Mouse (Mus musculus) intestine, embryonic 14.5 days (tissue): Measurements from ENCODE around the gene Det1. TPM values are rescaled to one million over a fixed set of nuclear protein-coding genes. Genes with fewer than 3 reads are reported as not detected.

Source experiments
- ATAC-seq: fragments of 200-750 bp; cut with Nextera tagmentation; replicated peaks from 2 replicates; pipeline ENCODE4 v1.8.0; 2017; ENCODE audit warnings: low read depth, moderate number of reproducible peaks, moderate TSS enrichment, moderate library complexity; ENCODE audit not compliant: low FRiP score, low TSS enrichment
- DNase-seq: peaks from one replicate; pipeline ENCODE4 v3.0.0-alpha.2; 2018; ENCODE audit warnings: low spot score
- H3K27ac ChIP-seq: fragments of 300-500 bp; sonication (generic); 2 replicates; pipeline ENCODE4 v1.5.1; 2014; ENCODE audit warnings: low read depth, mild to moderate bottlenecking, control low read depth
- H3K27me3 ChIP-seq: fragments of 300-500 bp; sonication (generic); replicated peaks from 2 replicates; pipeline ENCODE4 v1.6.1; 2014; ENCODE audit warnings: low read length, control low read depth; ENCODE audit not compliant: control insufficient read depth, insufficient read depth
- H3K36me3 ChIP-seq: fragments of 300-500 bp; sonication (generic); 2 replicates; pipeline ENCODE4 v1.6.1; 2014; ENCODE audit warnings: low read length, control low read depth; ENCODE audit not compliant: control insufficient read depth, insufficient read depth
- H3K4me1 ChIP-seq: fragments of 300-500 bp; sonication (generic); replicated peaks from 2 replicates; pipeline ENCODE4 v1.6.1; 2014; ENCODE audit warnings: low read length, control low read depth, mixed read lengths; ENCODE audit not compliant: control insufficient read depth, insufficient read depth
- H3K4me2 ChIP-seq: fragments of 300-500 bp; sonication (generic); 2 replicates; pipeline ENCODE4 v1.6.1; 2014; ENCODE audit warnings: low read length
- H3K4me3 ChIP-seq: fragments of 300-500 bp; sonication (generic); 2 replicates; pipeline ENCODE4 v1.5.1; 2014; ENCODE audit warnings: low read depth, low read length, control low read depth, mixed read lengths
- H3K9ac ChIP-seq: fragments of 300-500 bp; sonication (generic); 2 replicates; pipeline ENCODE4 v1.6.1; 2014; ENCODE audit warnings: mild to moderate bottlenecking, low read length
- H3K9me3 ChIP-seq: fragments of 300-500 bp; sonication (generic); 2 replicates; pipeline ENCODE4 v1.6.1; 2016; ENCODE audit warnings: low read length, control low read depth; ENCODE audit not compliant: control insufficient read depth
- WGBS: fragments of 180-500 bp; shearing (Covaris S2); extraction: QIAGEN DNeasy Blood & Tissue Kit; methylation state at CpG from one replicate; pipeline ENCODE4 v1.1.7; 2014; 5-methylcytosine and 5-hydroxymethylcytosine counted together
- polyA plus RNA-seq: library from polyadenylated mRNA; unstranded; fragments of >200 nt; fragmentation: Nextera tagmentation; extraction: Ambion mirVana; gene quantifications from 2 replicates; pipeline ENCODE4 v1.2.1, GENCODE M21; 2014

The Det1 gene
- polyA plus RNA-seq, 1 experiment from 2014 or later: 16.7 TPM

DNA sequence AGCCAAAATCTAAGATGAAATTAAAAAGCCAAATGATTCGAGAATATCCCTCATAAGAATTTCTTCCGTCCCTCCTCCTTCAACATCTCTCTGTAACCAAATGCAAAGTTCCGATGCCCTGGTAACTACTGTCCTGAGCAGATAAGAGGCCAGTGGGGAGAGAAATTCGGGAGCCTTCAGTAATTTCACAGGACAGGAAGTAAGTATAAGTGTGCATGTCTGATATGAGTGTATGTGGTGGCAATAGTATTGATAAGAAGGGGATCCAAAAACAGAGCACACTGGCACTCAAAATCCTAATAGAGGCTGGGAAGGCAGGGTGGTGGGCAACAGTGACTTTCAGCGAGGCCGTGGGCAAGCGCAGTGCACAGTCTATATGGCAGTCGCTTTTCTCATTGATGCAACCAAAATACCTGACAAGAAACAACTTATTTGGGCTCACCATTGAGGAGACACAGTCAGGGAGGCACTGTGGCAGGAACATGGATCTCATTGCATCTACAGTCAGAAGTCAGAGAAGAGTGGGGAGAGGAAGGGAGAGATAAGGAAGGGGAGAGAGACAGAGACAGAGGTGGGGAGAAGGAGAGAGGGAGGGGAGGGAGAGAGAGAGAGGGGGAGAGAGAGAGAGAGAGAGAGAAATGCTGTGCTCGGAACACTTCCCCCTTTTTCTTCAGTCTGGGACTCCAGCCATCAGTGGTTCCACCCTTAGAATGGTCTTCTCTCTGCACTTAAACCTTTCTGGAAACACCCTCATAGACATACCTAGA lies 47.1 kb downstream of the Det1 start:
- Histone ChIP-seq H3K4me2 (no peak overlapping the region), H3K9me3 (no peaks in the 10 kb centered on the region), H3K36me3 (no peaks in the 10 kb centered on the region), H3K27me3 (no peaks in the 10 kb centered on the region), H3K9ac (no peak overlapping the region), H3K4me3 (no peak overlapping the region), H3K4me1 (no peaks in the 10 kb centered on the region), H3K27ac (no peak overlapping the region)
- ATAC-seq (no peak), DNase-seq (no peak)
- WGBS: 74% methylated on average over 9 of the region's 9 CpGs

GRCm38 (mm10) chr7:78797843-78798455 lies 49.1 kb downstream of the Det1 start:
- no peak overlapping the region for H3K27ac ChIP-seq
- no peak overlapping the region for H3K4me3 ChIP-seq
- H3K9ac ChIP-seq: no peak overlapping the region
- no peaks in the 10 kb centered on the region for H3K9me3 ChIP-seq
- no peaks in the 10 kb centered on the region for H3K27me3 ChIP-seq
- H3K36me3 ChIP-seq: peaks cover 2% of the 10 kb centered on the region
- 63% methylated on average over 8 of the region's 9 CpGs for WGBS
- ATAC-seq (no peak), DNase-seq (no peak)
- no peak overlapping the region for H3K4me2 ChIP-seq
- H3K4me1 ChIP-seq: no peaks in the 10 kb centered on the region

- Histone ChIP-seq H3K4me2 (no peak overlapping the region), H3K36me3 (peaks cover 15% of the 10 kb centered on the region), H3K27me3 (no peaks in the 10 kb centered on the region), H3K27ac (no peak overlapping the region), H3K9me3 (no peaks in the 10 kb centered on the region), H3K4me1 (no peaks in the 10 kb centered on the region), H3K4me3 (no peak overlapping the region), H3K9ac (no peak overlapping the region)
- no peak for DNase-seq
- WGBS: 97% methylated on average over 3 of the region's 3 CpGs
- ATAC-seq: no peak
These were observed 50.4 kb downstream of the Det1 start for GRCm38 (mm10) chr7:78796624-78797023.

DNA sequence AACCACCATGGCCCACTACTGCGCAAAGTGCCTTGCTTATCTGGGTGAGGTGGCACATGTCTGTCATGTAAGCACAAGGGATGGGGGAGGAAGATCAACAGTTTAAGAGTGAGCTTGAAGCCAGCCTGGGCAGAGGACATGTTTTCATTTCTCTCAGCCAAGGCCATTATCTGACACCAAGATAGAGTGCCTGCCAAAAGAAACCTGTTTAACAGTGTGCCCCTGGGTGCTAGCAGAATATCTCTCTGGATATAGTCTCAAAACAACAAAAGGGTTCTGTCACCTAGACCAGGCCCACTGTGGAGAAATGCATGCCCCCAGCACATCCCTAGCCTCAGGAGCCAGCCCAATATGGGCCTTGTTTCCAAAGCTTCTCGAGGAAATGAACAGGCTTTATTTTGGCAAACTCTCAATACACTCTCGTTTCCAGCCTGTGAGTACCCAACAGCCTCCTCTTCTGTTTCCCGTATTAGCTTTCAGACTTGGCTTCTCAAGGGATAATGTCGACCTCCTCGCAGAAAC lies 52.4 kb downstream of the Det1 start:
- Histone ChIP-seq H3K36me3 (peaks cover 34% of the 10 kb centered on the region), H3K27me3 (no peaks in the 10 kb centered on the region), H3K4me2 (no peak overlapping the region), H3K9me3 (no peaks in the 10 kb centered on the region), H3K27ac (no peak overlapping the region), H3K9ac (no peak overlapping the region), H3K4me3 (no peak overlapping the region), H3K4me1 (no peaks in the 10 kb centered on the region)
- ATAC-seq (no peak), DNase-seq (no peak)
- WGBS: 80% methylated on average over 6 of the region's 6 CpGs

DNA sequence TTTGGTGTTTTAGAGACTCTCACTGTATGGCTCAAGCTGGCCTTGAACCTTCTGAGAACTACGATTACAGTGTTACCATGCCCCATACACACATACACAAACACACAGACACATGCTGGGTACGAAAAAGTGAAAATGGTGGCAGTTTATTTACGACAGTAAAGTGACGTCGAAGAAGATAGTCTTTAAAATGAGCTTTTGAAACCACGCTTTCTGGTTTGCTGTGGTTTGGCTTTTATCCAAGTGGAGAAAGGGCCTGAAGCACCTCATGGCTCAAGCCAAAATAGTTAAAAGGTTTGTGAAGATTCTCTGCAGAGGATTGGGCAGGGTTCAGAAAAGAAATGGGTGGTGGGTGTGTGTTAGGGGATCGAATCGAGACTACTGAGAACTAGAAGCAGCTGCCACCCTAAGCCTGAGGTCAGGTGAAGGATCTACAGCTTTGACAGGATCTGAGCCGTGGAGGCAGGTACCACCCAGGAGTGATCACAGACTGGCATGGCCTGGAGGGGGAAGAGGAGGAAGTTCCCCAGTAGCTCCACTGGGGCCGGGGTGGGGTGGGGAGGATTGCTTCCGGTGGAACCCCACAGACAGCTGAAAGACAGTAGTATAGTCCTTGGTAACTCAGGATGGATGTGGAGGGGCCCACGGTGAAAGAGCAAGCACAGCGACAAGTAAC lies 53.0 kb downstream of the Det1 start:
- peaks cover 40% of the 10 kb centered on the region for H3K36me3 ChIP-seq
- no peaks in the 10 kb centered on the region for H3K4me1 ChIP-seq
- DNase-seq: no peak
- no peaks in the 10 kb centered on the region for H3K27me3 ChIP-seq
- no peak overlapping the region for H3K9ac ChIP-seq
- no peak for ATAC-seq
- H3K4me3 ChIP-seq: no peak overlapping the region
- WGBS: 86% methylated on average over 13 of the region's 13 CpGs
- H3K4me2 ChIP-seq: no peak overlapping the region
- no peaks in the 10 kb centered on the region for H3K9me3 ChIP-seq
- H3K27ac ChIP-seq: no peak overlapping the region

DNA sequence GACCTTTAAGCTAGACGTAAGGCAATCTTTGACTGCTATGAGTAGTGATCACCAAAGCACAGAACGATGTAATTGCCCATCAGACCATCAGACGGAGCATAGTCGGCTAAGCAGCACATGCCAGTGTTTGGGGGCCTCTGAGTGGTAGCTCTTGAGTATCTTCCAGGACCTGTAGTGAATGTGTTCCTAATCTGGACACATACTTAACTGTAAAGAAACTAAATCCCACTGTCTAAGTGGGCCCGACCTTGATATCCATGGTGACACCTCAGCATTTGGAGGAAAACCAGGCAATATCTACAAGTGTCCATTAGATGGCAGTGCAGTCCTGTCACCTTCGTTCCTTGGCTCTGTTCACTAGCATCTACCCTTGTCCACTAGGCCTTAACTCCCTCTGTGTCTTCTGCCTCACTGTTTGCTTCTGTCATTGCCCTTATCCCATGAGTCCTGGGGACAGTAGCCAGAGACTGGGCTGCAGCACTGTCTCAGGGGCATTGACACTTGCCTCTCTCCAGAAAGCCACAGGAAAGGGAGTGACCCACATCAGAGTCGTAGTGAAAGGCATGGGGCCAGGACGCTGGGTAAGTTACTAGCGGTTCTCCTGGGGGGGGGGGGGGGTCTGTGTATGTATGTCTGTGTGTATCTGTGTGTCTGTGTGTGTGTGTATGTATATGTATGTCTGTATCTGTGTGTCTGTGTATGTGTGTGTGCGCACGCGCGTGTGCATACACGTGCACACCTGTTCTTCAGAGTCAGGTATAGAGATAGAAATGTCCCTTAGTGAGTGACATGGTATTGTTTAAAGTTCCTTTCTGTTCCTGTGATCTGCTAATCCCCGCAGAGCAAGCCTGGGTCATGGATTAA lies 55.5 kb downstream of the Det1 start:
- Histone ChIP-seq H3K27me3 (no peaks in the 10 kb centered on the region), H3K36me3 (peaks cover 47% of the 10 kb centered on the region), H3K9me3 (no peaks in the 10 kb centered on the region), H3K4me1 (no peaks in the 10 kb centered on the region), H3K4me3 (no peak overlapping the region), H3K9ac (no peak overlapping the region), H3K27ac (no peak overlapping the region), H3K4me2 (no peak overlapping the region)
- ATAC-seq (peak; percentile 73), DNase-seq (peak; percentile 69)
- WGBS: 83% methylated on average over 15 of the region's 15 CpGs

DNA sequence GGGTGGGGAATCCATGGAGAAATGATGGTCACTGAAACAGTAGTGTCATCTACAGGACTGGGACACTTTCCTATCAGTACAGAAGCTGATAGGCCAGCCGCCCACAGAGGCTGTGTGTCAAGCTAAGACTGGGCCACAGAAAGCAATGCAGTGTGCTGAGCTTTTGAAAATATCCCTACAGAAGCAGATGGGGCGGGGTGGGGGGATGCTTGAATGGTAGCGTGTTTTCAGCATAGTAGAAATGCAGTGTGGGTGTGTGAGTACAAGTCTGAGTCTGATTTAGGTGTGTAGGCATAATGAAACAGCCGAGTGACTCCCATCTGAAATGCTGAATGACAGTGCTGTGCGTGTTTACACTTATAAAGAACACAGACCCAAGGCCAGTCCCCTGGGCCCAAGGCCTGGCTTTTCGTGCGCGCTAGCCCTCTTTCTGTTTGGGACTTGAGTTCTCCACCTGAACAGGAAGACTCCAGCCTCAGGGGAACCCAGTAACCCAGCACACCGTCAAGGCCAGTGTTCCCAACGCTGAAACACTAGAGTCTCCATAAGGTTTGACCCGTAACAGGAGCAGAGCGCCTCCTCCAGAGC lies 59.2 kb downstream of the Det1 start:
- no peak overlapping the region for H3K4me2 ChIP-seq
- peaks cover 6% of the 10 kb centered on the region for H3K4me1 ChIP-seq
- WGBS: 89% methylated on average over 12 of the region's 12 CpGs
- ATAC-seq (no peak), DNase-seq (no peak)
- H3K27me3 ChIP-seq: no peaks in the 10 kb centered on the region
- no peak overlapping the region for H3K27ac ChIP-seq
- H3K9me3 ChIP-seq: no peaks in the 10 kb centered on the region
- H3K4me3 ChIP-seq: no peak overlapping the region
- H3K9ac ChIP-seq: no peak overlapping the region
- H3K36me3 ChIP-seq: peaks cover 53% of the 10 kb centered on the region

DNA sequence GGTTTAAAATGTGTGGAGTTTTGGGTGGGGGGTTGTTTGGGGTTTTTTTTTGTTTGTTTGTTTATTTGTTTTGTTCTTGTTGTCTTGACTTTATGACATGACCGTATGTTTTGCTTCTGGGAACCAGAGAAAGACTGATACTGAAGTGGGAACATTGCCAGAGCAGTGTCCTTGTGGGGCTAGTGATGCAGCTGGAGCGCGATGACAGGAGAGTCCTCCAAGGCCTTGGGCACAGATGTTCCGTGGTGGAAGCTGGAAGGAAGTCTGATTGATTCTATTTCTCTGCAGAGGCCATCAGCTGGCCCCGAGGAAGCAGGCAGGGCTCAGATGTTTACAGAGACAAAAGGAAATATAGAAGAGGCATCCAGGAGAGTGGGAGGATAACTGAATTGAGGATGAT lies 61.2 kb downstream of the Det1 start:
- no peak overlapping the region for H3K4me3 ChIP-seq
- DNase-seq (no peak), ATAC-seq (no peak)
- no peak overlapping the region for H3K4me2 ChIP-seq
- peaks cover 14% of the 10 kb centered on the region for H3K4me1 ChIP-seq
- 79% methylated on average over 5 of the region's 5 CpGs for WGBS
- no peaks in the 10 kb centered on the region for H3K27me3 ChIP-seq
- no peak overlapping the region for H3K27ac ChIP-seq
- H3K36me3 ChIP-seq: peaks cover 37% of the 10 kb centered on the region
- H3K9me3 ChIP-seq: no peaks in the 10 kb centered on the region
- no peak overlapping the region for H3K9ac ChIP-seq
